Mouse (Mus musculus): Measurements from ENCODE around the gene Cd81. TPM values are rescaled to one million over a fixed set of nuclear protein-coding genes. Genes with fewer than 3 reads are reported as not detected.

The Cd81 gene
- total RNA-seq, 2 experiments from 2014 or later, result 380 to 388 TPM

GRCm38 (mm10) chr7:143041138-143041822 is 11.3 kb upstream of the Cd81 start:
- DNase-seq (ENCODE audit: extremely low spot score in 1 of 2, low spot score in 2 of 2), result no peak
- TF ChIP-seq CTCF (IDR thresholded peaks at IDR 0.05), result no peak
- Histone ChIP-seq H3K4me3 (no peak overlapping the region), H3K27ac (peak overlapping the region; percentile 71)
- intact Hi-C loops (cut with DNase I), result no loop called here

GRCm38 (mm10) chr7:143042089-143042488 is 10.4 kb upstream of the Cd81 start:
- no peak for TF ChIP-seq CTCF (IDR thresholded peaks at IDR 0.05)
- Histone ChIP-seq H3K27ac (peak overlapping the region; percentile 71), H3K4me3 (no peak overlapping the region)
- no peak for DNase-seq (ENCODE audit: extremely low spot score in 1 of 2, low spot score in 2 of 2)
- intact Hi-C loops (cut with DNase I), result no loop called here

GRCm38 (mm10) chr7:143042897-143043300 is 9.6 kb upstream of the Cd81 start:
- intact Hi-C loops (cut with DNase I), result no loop called here
- no peak overlapping the region for H3K4me3 ChIP-seq
- H3K27ac ChIP-seq, result peak overlapping the region; percentile 71
- no peak for DNase-seq (ENCODE audit: extremely low spot score in 1 of 2, low spot score in 2 of 2)
- no peak for TF ChIP-seq CTCF (IDR thresholded peaks at IDR 0.05)

GRCm38 (mm10) chr7:143044049-143044825 is 8.3 kb upstream of the Cd81 start:
- intact Hi-C loops (cut with DNase I), result no loop called here
- TF ChIP-seq CTCF (IDR thresholded peaks at IDR 0.05), result no peak

GRCm38 (mm10) chr7:143044826-143045206 is 7.7 kb upstream of the Cd81 start:
- Histone ChIP-seq H3K4me3 (no peak overlapping the region), H3K27ac (no peak overlapping the region)
- TF ChIP-seq CTCF (IDR thresholded peaks at IDR 0.05), result peak; percentile 10
- intact Hi-C loops (cut with DNase I), result no loop called here
- DNase-seq (ENCODE audit: extremely low spot score in 1 of 2, low spot score in 2 of 2), result no peak

More at GRCm38 (mm10) chr7:143044049-143044825, 8.3 kb upstream of the Cd81 start:
- H3K4me3 ChIP-seq, result no peak overlapping the region
- no peak overlapping the region for H3K27ac ChIP-seq
- DNase-seq (ENCODE audit: extremely low spot score in 1 of 2, low spot score in 2 of 2), result no peak

GRCm38 (mm10) chr7:143046358-143046757 is 6.2 kb upstream of the Cd81 start:
- TF ChIP-seq CTCF (IDR thresholded peaks at IDR 0.05), result no peak
- Histone ChIP-seq H3K4me3 (no peak overlapping the region), H3K27ac (no peak overlapping the region)
- intact Hi-C loops (cut with DNase I), result no loop called here
- DNase-seq (ENCODE audit: extremely low spot score in 1 of 2, low spot score in 2 of 2), result no peak

- intact Hi-C loops (cut with DNase I), result no loop called here
- Histone ChIP-seq H3K4me3 (no peak overlapping the region), H3K27ac (peak overlapping the region; percentile 3; the same call in 1 of the 2 replicates)
- DNase-seq (ENCODE audit: extremely low spot score in 1 of 2, low spot score in 2 of 2), result no peak
- TF ChIP-seq CTCF (IDR thresholded peaks at IDR 0.05), result no peak
These were observed 3.2 kb upstream of the Cd81 start for GRCm38 (mm10) chr7:143049331-143049730.

- no peak overlapping the region for H3K4me3 ChIP-seq
- peak overlapping the region; percentile 19; the same call in 1 of the 2 replicates for H3K27ac ChIP-seq
- intact Hi-C loops (cut with DNase I), result no loop called here
- TF ChIP-seq CTCF (IDR thresholded peaks at IDR 0.05), result no peak
- no peak for DNase-seq (ENCODE audit: extremely low spot score in 1 of 2, low spot score in 2 of 2)
These were observed 2.4 kb upstream of the Cd81 start for GRCm38 (mm10) chr7:143049841-143050816.

- TF ChIP-seq CTCF (IDR thresholded peaks at IDR 0.05), result no peak
- Histone ChIP-seq H3K27ac (no peak overlapping the region), H3K4me3 (no peak overlapping the region)
- no peak for DNase-seq (ENCODE audit: extremely low spot score in 1 of 2, low spot score in 2 of 2)
- intact Hi-C loops (cut with DNase I), result no loop called here
These were observed 1.2 kb upstream of the Cd81 start for GRCm38 (mm10) chr7:143051316-143051715.

GRCm38 (mm10) chr7:143053008-143053899 is 715 bp downstream of the Cd81 start:
- intact Hi-C loops (cut with DNase I), result loop anchor here (2.0 kb wide), 2 partner anchors 16 to 36 kb away; partner anchors contain the start of gene Tssc4
- H3K27ac ChIP-seq, result peak overlapping the region; percentile 97
- DNase-seq (ENCODE audit: extremely low spot score in 1 of 2, low spot score in 2 of 2), result peak; percentile 55 to 66
- peak overlapping the region; percentile 100 for H3K4me3 ChIP-seq
- TF ChIP-seq CTCF (IDR thresholded peaks at IDR 0.05), result peak; percentile 9

Data from left cerebral cortex, adult 2 months (tissue).